Mouse (Mus musculus) liver, embryonic 16.5 days (tissue): ENCODE results near the gene AU040320. TPM values are rescaled to one million over a fixed set of nuclear protein-coding genes. Genes with fewer than 3 reads are reported as not detected.

Source experiments
- ATAC-seq: fragments of 200-750 bp; cut with Nextera tagmentation; 2 replicates; pipeline ENCODE4 v1.8.0; 2017; ENCODE audit warnings: low read depth, mild to moderate bottlenecking, moderate number of reproducible peaks, moderate library complexity
- H3K27ac ChIP-seq: fragments of 300-500 bp; sonication (generic); 2 replicates; pipeline ENCODE4 v1.5.1; 2014; ENCODE audit warnings: mild to moderate bottlenecking, low read length
- H3K27me3 ChIP-seq: fragments of 300-500 bp; sonication (generic); 2 replicates; pipeline ENCODE4 v1.6.1; 2014; ENCODE audit warnings: low read depth, low read length, mixed read lengths; ENCODE audit not compliant: control insufficient read depth, insufficient read depth
- H3K36me3 ChIP-seq: fragments of 300-500 bp; sonication (generic); 2 replicates; pipeline ENCODE4 v1.6.1; 2014; ENCODE audit warnings: mild to moderate bottlenecking; ENCODE audit not compliant: control insufficient read depth, insufficient read depth
- H3K4me1 ChIP-seq: fragments of 300-500 bp; sonication (generic); 2 replicates; pipeline ENCODE4 v1.6.1; 2014; ENCODE audit warnings: low read depth, low read length, mixed read lengths; ENCODE audit not compliant: control insufficient read depth
- H3K4me2 ChIP-seq: fragments of 300-500 bp; sonication (generic); 2 replicates; pipeline ENCODE4 v1.6.1; 2014; ENCODE audit warnings: low read depth, low read length, mixed read lengths
- H3K4me3 ChIP-seq: fragments of 300-500 bp; sonication (generic); 2 replicates; pipeline ENCODE4 v1.5.1; 2014; ENCODE audit warnings: low read depth, mild to moderate bottlenecking, low read length
- H3K9ac ChIP-seq: fragments of 300-500 bp; sonication (generic); 2 replicates; pipeline ENCODE4 v1.6.1; 2014; ENCODE audit warnings: low read depth, low read length
- H3K9me3 ChIP-seq: fragments of 300-500 bp; sonication (generic); replicated peaks from 2 replicates; pipeline ENCODE4 v1.6.1; 2016; ENCODE audit warnings: low read length; ENCODE audit not compliant: control insufficient read depth
- WGBS: fragments of 180-500 bp; shearing (Covaris S2); extraction: QIAGEN DNeasy Blood & Tissue Kit; methylation state at CpG from one replicate; pipeline ENCODE4 v1.1.7; 2014; ENCODE audit not compliant: insufficient replicate concordance; 5-methylcytosine and 5-hydroxymethylcytosine counted together
- polyA plus RNA-seq: library from polyadenylated mRNA; unstranded; fragments of >200 nt; fragmentation: Nextera tagmentation; extraction: Ambion mirVana; gene quantifications from 2 replicates; pipeline ENCODE4 v1.2.1, GENCODE M21; 2015

The AU040320 gene
- polyA plus RNA-seq, 1 experiment from 2014 or later: 8.5 TPM

GRCm38 (mm10) chr4:126823917-126824316, 70.6 kb downstream of the AU040320 start:
- no peak overlapping the region for H3K27ac ChIP-seq
- no peaks in the 10 kb centered on the region for H3K36me3 ChIP-seq
- 73% methylated on average over 5 of the region's 5 CpGs for WGBS
- no peaks in the 10 kb centered on the region for H3K4me1 ChIP-seq
- no peak overlapping the region for H3K4me3 ChIP-seq
- H3K9ac ChIP-seq: no peak overlapping the region
- no peak overlapping the region for H3K4me2 ChIP-seq
- H3K9me3 ChIP-seq: no peaks in the 10 kb centered on the region
- no peak for ATAC-seq
- no peaks in the 10 kb centered on the region for H3K27me3 ChIP-seq

GRCm38 (mm10) chr4:126831122-126831521, 77.8 kb downstream of the AU040320 start:
- Histone ChIP-seq H3K4me1 (no peaks in the 10 kb centered on the region), H3K9ac (no peak overlapping the region), H3K27ac (no peak overlapping the region), H3K27me3 (no peaks in the 10 kb centered on the region), H3K4me3 (no peak overlapping the region), H3K4me2 (no peak overlapping the region), H3K36me3 (no peaks in the 10 kb centered on the region), H3K9me3 (no peaks in the 10 kb centered on the region)
- 87% methylated on average over 5 of the region's 5 CpGs for WGBS
- no peak for ATAC-seq

GRCm38 (mm10) chr4:126838799-126839198, 85.5 kb downstream of the AU040320 start:
- Histone ChIP-seq H3K27ac (no peak overlapping the region), H3K4me2 (no peak overlapping the region), H3K4me3 (no peak overlapping the region), H3K9me3 (no peaks in the 10 kb centered on the region), H3K9ac (no peak overlapping the region), H3K36me3 (no peaks in the 10 kb centered on the region), H3K4me1 (no peaks in the 10 kb centered on the region), H3K27me3 (no peaks in the 10 kb centered on the region)
- 68% methylated on average over 7 of the region's 7 CpGs for whole genome bisulfite sequencing
- ATAC-seq: 0 out of 2 replicates have a peak, but pooled peaks have one; percentile 7

GRCm38 (mm10) chr4:126839873-126840272, 86.5 kb downstream of the AU040320 start:
- ATAC-seq: 0 out of 2 replicates have a peak, but pooled peaks have one; percentile 19
- Histone ChIP-seq H3K27me3 (no peaks in the 10 kb centered on the region), H3K9me3 (no peaks in the 10 kb centered on the region), H3K27ac (no peak overlapping the region), H3K4me1 (no peaks in the 10 kb centered on the region), H3K9ac (no peak overlapping the region), H3K4me3 (no peak overlapping the region), H3K4me2 (no peak overlapping the region), H3K36me3 (no peaks in the 10 kb centered on the region)
- 21% methylated on average over 7 of the region's 7 CpGs for WGBS

GRCm38 (mm10) chr4:126840996-126841560, 87.7 kb downstream of the AU040320 start:
- H3K4me3 ChIP-seq: no peak overlapping the region
- no peak overlapping the region for H3K9ac ChIP-seq
- H3K27ac ChIP-seq: no peak overlapping the region
- 79% methylated on average over 15 of the region's 15 CpGs for WGBS
- H3K4me2 ChIP-seq: no peak overlapping the region
- no peaks in the 10 kb centered on the region for H3K9me3 ChIP-seq
- no peaks in the 10 kb centered on the region for H3K36me3 ChIP-seq
- no peaks in the 10 kb centered on the region for H3K27me3 ChIP-seq
- ATAC-seq: no peak
- no peaks in the 10 kb centered on the region for H3K4me1 ChIP-seq

GRCm38 (mm10) chr4:126842911-126843310, 89.6 kb downstream of the AU040320 start:
- Histone ChIP-seq H3K27me3 (no peaks in the 10 kb centered on the region), H3K36me3 (no peaks in the 10 kb centered on the region), H3K4me1 (no peaks in the 10 kb centered on the region), H3K9me3 (no peaks in the 10 kb centered on the region), H3K9ac (no peak overlapping the region), H3K4me2 (no peak overlapping the region), H3K27ac (no peak overlapping the region), H3K4me3 (no peak overlapping the region)
- no peak for ATAC-seq
- WGBS: 65% methylated on average over 3 of the region's 3 CpGs

- ATAC-seq: no peak
Measured at GRCm38 (mm10) chr4:126845664-126846063, 92.3 kb downstream of the AU040320 start.

GRCm38 (mm10) chr4:126846971-126847370, 93.6 kb downstream of the AU040320 start:
- Histone ChIP-seq H3K27ac (no peak overlapping the region), H3K9ac (no peak overlapping the region), H3K9me3 (no peaks in the 10 kb centered on the region), H3K4me1 (no peaks in the 10 kb centered on the region), H3K4me3 (no peak overlapping the region), H3K27me3 (no peaks in the 10 kb centered on the region), H3K4me2 (no peak overlapping the region), H3K36me3 (no peaks in the 10 kb centered on the region)
- ATAC-seq: no peak
- WGBS: 69% methylated on average over 7 of the region's 7 CpGs

More at GRCm38 (mm10) chr4:126845664-126846063, 92.3 kb downstream of the AU040320 start:
- no peaks in the 10 kb centered on the region for H3K27me3 ChIP-seq
- no peak overlapping the region for H3K9ac ChIP-seq
- 64% methylated on average over 4 of the region's 4 CpGs for WGBS
- H3K4me3 ChIP-seq: no peak overlapping the region
- no peak overlapping the region for H3K4me2 ChIP-seq
- H3K27ac ChIP-seq: no peak overlapping the region
- H3K36me3 ChIP-seq: no peaks in the 10 kb centered on the region
- H3K4me1 ChIP-seq: no peaks in the 10 kb centered on the region
- no peaks in the 10 kb centered on the region for H3K9me3 ChIP-seq

- H3K36me3 ChIP-seq: no peaks in the 10 kb centered on the region
- no peaks in the 10 kb centered on the region for H3K9me3 ChIP-seq
- 66% methylated on average over 7 of the region's 7 CpGs for WGBS
- H3K27me3 ChIP-seq: no peaks in the 10 kb centered on the region
- no peak for ATAC-seq
- H3K27ac ChIP-seq: no peak overlapping the region
- no peak overlapping the region for H3K4me3 ChIP-seq
- no peaks in the 10 kb centered on the region for H3K4me1 ChIP-seq
- H3K4me2 ChIP-seq: no peak overlapping the region
- no peak overlapping the region for H3K9ac ChIP-seq
Measured at GRCm38 (mm10) chr4:126850019-126850777, 96.9 kb downstream of the AU040320 start.
